Mouse (Mus musculus) thymus, adult 2 months (tissue): ENCODE measurements around the gene Slpi. TPM values are rescaled to one million over a fixed set of nuclear protein-coding genes. Genes with fewer than 3 reads are reported as not detected.

Source experiments
- DNase-seq: peaks from one replicate; pipeline ENCODE4 v3.0.0; 2021
- H3K27ac ChIP-seq: fragments of 200-500 bp; 2 replicates; pipeline ENCODE4 v1.5.1; 2012; ENCODE audit warnings: low read length, control low read depth; ENCODE audit not compliant: control insufficient read depth, insufficient read depth
- H3K27me3 ChIP-seq: fragments of 200-500 bp; 2 replicates; pipeline ENCODE4 v1.6.1; 2012; ENCODE audit warnings: mild to moderate bottlenecking, low read length, moderate library complexity, mixed read lengths; ENCODE audit not compliant: control insufficient read depth, insufficient read depth
- H3K36me3 ChIP-seq: fragments of 200-500 bp; 2 replicates; pipeline ENCODE4 v1.6.1; 2012; ENCODE audit warnings: mild to moderate bottlenecking, low read length, moderate library complexity; ENCODE audit not compliant: control insufficient read depth, insufficient read depth
- H3K4me1 ChIP-seq: fragments of 200-500 bp; replicated peaks from 2 replicates; pipeline ENCODE4 v1.6.1; 2012; ENCODE audit warnings: low read length; ENCODE audit not compliant: control insufficient read depth, insufficient read depth
- H3K4me3 ChIP-seq: fragments of 200-500 bp; 2 replicates; pipeline ENCODE4 v1.5.1; 2012; ENCODE audit warnings: mild to moderate bottlenecking, low read length, control low read depth, moderate library complexity; ENCODE audit not compliant: control insufficient read depth, insufficient read depth
- CTCF ChIP-seq: fragments of 200-500 bp; IDR thresholded peaks from 2 replicates; pipeline ENCODE4 v1.5.1; 2012; ENCODE audit warnings: mild to moderate bottlenecking, control low read depth, low read length, moderate library complexity, borderline replicate concordance; ENCODE audit not compliant: control insufficient read depth, poor library complexity, insufficient read depth; ENCODE audit errors: extremely low read depth
- POLR2A ChIP-seq: fragments of 200-500 bp; IDR thresholded peaks from 2 replicates; pipeline ENCODE4 v1.6.1; 2012; ENCODE audit warnings: mild to moderate bottlenecking, low read length, control low read depth, moderate library complexity; ENCODE audit not compliant: control insufficient read depth, poor library complexity, insufficient read depth; ENCODE audit errors: extremely low read depth
- whole genome bisulfite sequencing: fragments of 180-500 bp; shearing (Covaris S2); methylation state at CpG from one replicate; pipeline ENCODE4 v1.1.7; 2018; 5-methylcytosine and 5-hydroxymethylcytosine counted together
- polyA plus RNA-seq: library from polyadenylated mRNA; depleted of rRNA; stranded (reverse); fragments of >200 nt; gene quantifications from 2 replicates; pipeline ENCODE4 v1.2.3, GENCODE M21; 2012

The Slpi gene
- polyA plus RNA-seq, 1 experiment, result 7.5 TPM

DNA sequence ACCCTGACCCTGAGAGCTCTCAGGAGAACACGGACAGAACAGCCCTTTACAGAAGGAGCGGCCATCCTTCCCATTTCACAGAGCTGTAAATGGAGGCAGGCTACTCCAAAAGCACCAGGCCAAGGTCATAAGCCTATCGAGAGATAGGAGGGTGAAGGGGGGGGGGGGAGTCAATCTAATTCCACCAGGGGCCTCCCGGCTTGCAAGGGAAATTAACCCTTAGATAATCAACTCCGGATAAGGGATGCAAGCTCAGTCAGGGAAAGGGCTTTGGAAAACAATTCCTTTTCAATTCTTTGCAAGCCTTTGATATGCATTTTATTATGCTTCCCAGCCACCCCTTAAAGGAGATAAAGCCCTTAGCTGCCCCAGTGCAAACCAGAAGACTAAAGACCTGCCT, 39.6 kb upstream of the Slpi start:
- no peak for TF ChIP-seq POLR2A
- no peak for TF ChIP-seq CTCF
- H3K4me3 ChIP-seq, result no peak overlapping the region
- 91% methylated on average over 5 of the region's 5 CpGs for WGBS
- no peaks in the 10 kb centered on the region for H3K27me3 ChIP-seq
- H3K27ac ChIP-seq, result no peak overlapping the region
- no peaks in the 10 kb centered on the region for H3K36me3 ChIP-seq
- no peak for DNase-seq
- peaks cover 12% of the 10 kb centered on the region for H3K4me1 ChIP-seq

DNA sequence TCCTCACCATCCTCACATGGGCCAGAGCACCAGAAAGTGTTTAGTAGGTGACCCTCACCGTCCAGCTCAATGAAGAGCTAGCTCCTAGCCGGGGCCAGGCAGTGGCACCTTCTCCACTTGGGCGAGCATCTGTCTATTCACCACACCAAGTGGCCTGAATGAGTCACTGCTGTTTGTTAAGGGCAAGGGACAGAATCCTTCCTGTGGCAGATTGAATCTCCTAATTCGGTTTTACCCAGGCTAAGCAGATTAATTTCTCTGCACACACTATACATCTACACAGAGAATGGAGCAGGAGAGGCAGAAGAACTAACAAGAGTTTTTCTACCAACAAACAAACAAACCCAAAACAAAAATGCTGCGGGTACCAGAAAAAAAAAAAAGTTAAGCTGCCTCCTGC, 38.1 kb upstream of the Slpi start:
- Histone ChIP-seq H3K4me3 (no peak overlapping the region), H3K36me3 (no peaks in the 10 kb centered on the region), H3K27me3 (no peaks in the 10 kb centered on the region), H3K27ac (no peak overlapping the region), H3K4me1 (peaks cover 25% of the 10 kb centered on the region)
- whole genome bisulfite sequencing, result 90% methylated on average over 5 of the region's 5 CpGs
- DNase-seq, result no peak
- TF ChIP-seq POLR2A, result no peak
- TF ChIP-seq CTCF, result no peak

- H3K27ac ChIP-seq, result no peak overlapping the region
- H3K36me3 ChIP-seq, result no peaks in the 10 kb centered on the region
- H3K4me3 ChIP-seq, result no peak overlapping the region
- DNase-seq, result no peak
- H3K4me1 ChIP-seq, result peaks cover 31% of the 10 kb centered on the region
- no peaks in the 10 kb centered on the region for H3K27me3 ChIP-seq
- TF ChIP-seq POLR2A (no peak), CTCF (no peak)
- 72% methylated on average over 12 of the region's 12 CpGs for WGBS
Measured at GRCm38 (mm10) chr2:164426121-164426520, 37.2 kb upstream of the Slpi start.

GRCm38 (mm10) chr2:164425401-164425800, 36.5 kb upstream of the Slpi start:
- no peak overlapping the region for H3K27ac ChIP-seq
- H3K4me3 ChIP-seq, result no peak overlapping the region
- H3K27me3 ChIP-seq, result no peaks in the 10 kb centered on the region
- WGBS, result 95% methylated on average over 5 of the region's 5 CpGs
- DNase-seq, result no peak
- TF ChIP-seq POLR2A (no peak), CTCF (no peak)
- H3K36me3 ChIP-seq, result no peaks in the 10 kb centered on the region
- H3K4me1 ChIP-seq, result peaks cover 31% of the 10 kb centered on the region

DNA sequence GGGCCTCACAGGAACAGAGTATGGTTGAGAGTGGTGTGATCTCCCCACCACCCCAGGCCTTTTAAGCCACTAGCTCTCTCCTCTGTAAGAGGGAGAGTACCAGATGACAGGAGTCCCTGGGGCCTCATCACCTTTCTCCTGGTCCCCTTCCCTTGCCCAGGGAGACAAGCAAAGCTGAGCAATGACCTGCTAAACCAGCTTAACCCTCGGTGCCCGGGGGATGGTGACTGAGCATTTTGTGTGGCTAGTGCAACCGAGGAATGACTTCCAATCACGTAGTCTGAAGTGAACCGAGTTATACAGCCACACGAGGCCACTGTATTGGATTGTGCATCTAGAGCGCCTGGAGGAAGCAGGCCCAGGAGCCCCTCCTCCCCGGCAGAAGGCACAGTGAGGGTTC, 35.5 kb upstream of the Slpi start:
- Histone ChIP-seq H3K36me3 (no peaks in the 10 kb centered on the region), H3K4me1 (peaks cover 31% of the 10 kb centered on the region), H3K27ac (no peak overlapping the region), H3K27me3 (no peaks in the 10 kb centered on the region), H3K4me3 (no peak overlapping the region)
- no peak for TF ChIP-seq POLR2A
- no peak for TF ChIP-seq CTCF
- no peak for DNase-seq
- WGBS, result 96% methylated on average over 8 of the region's 8 CpGs

GRCm38 (mm10) chr2:164423464-164423863, 34.6 kb upstream of the Slpi start:
- WGBS, result 93% methylated on average over 11 of the region's 11 CpGs

GRCm38 (mm10) chr2:164422675-164423393, 33.9 kb upstream of the Slpi start:
- no peaks in the 10 kb centered on the region for H3K36me3 ChIP-seq
- 50% methylated on average over 15 of the region's 15 CpGs for WGBS
- TF ChIP-seq CTCF (no peak), POLR2A (no peak)

More at GRCm38 (mm10) chr2:164423464-164423863, 34.6 kb upstream of the Slpi start:
- TF ChIP-seq CTCF, result no peak
- peak overlapping the region; percentile 96 for H3K27ac ChIP-seq
- peaks cover 36% of the 10 kb centered on the region for H3K4me1 ChIP-seq
- DNase-seq, result no peak
- no peaks in the 10 kb centered on the region for H3K36me3 ChIP-seq
- no peak overlapping the region for H3K4me3 ChIP-seq
- H3K27me3 ChIP-seq, result no peaks in the 10 kb centered on the region

More at GRCm38 (mm10) chr2:164422675-164423393, 33.9 kb upstream of the Slpi start:
- Histone ChIP-seq H3K4me1 (peaks cover 40% of the 10 kb centered on the region), H3K27me3 (no peaks in the 10 kb centered on the region), H3K27ac (peak overlapping the region; percentile 96), H3K4me3 (no peak overlapping the region)
- DNase-seq, result no peak
